ENCODE assay signal across 10 mouse cellular contexts in genomic region chr9:123123571-123124412, GRCm38 (mm10). TPM values are rescaled to one million over a fixed set of nuclear protein-coding genes. Genes with fewer than 3 reads are reported as not detected.
DNase-seq lines count a peak whose midpoint lies in the region; ATAC-seq and TF ChIP-seq lines count a peak whose summit lies in the region.
"Had no signal": no experiment of that assay in that cellular context is flagged by ENCODE, and none has a peak within 500 bp of the region (broad histone marks: within the 10 kb centered on the region; RNA-seq: fewer than 3 reads in every experiment).

No protein-coding gene starts in this region.

- 93% methylated on average over 6 of the region's 6 CpGs for WGBS in kidney, embryonic 16.5 days
- 45% methylated on average over 6 of the region's 6 CpGs for WGBS in large intestine, adult 2 months
- WGBS in midbrain, embryonic 11.5 days = 95% methylated on average over 6 of the region's 6 CpGs

- peaks cover 55% of the 10 kb centered on the region for H3K36me3 ChIP-seq in kidney, embryonic 16.5 days (ENCODE audit: insufficient read depth, low read length)
- H3K36me3 ChIP-seq in ES-Bruce4 (ENCODE audit: control insufficient read depth, insufficient read depth, low read length, poor library complexity, severe bottlenecking) = peaks cover 44% of the 10 kb centered on the region
- H3K36me3 ChIP-seq in midbrain, embryonic 11.5 days (ENCODE audit: control insufficient read depth, insufficient read depth, low read length) = peaks cover 27% of the 10 kb centered on the region; the same call in 1 of the 2 replicates

- TF ChIP-seq POLR2A in ES-Bruce4 (IDR thresholded peaks at IDR 0.05; ENCODE audit: insufficient read depth, low read length) = no peak

- no peak overlapping the region for H3K4me3 ChIP-seq in kidney, embryonic 16.5 days (ENCODE audit: low read length)
- no peak overlapping the region for H3K4me3 ChIP-seq in ES-Bruce4 (ENCODE audit: low read depth, low read length)
- no peak overlapping the region for H3K4me3 ChIP-seq in midbrain, embryonic 11.5 days (ENCODE audit: low read depth, low read length)
- H3K4me3 ChIP-seq: embryonic facial prominence, embryonic 12.5 days; limb, embryonic 12.5 days had no signal

- no peak overlapping the region for H3K27ac ChIP-seq in kidney, embryonic 16.5 days (ENCODE audit: low read length)
- no peak overlapping the region for H3K27ac ChIP-seq in ES-Bruce4 (ENCODE audit: insufficient read depth, low read length)
- H3K27ac ChIP-seq in midbrain, embryonic 11.5 days (ENCODE audit: low read depth, low read length) = no peak overlapping the region
- H3K27ac ChIP-seq: embryonic facial prominence, embryonic 12.5 days; limb, embryonic 12.5 days had no signal

- no peak overlapping the region for H3K9ac ChIP-seq in kidney, embryonic 16.5 days (replicated peaks; ENCODE audit: low read length)
- H3K9ac ChIP-seq in ES-Bruce4 (ENCODE audit: low read depth, poor library complexity, severe bottlenecking) = no peak overlapping the region
- H3K9ac ChIP-seq in midbrain, embryonic 11.5 days (ENCODE audit: low read length) = no peak overlapping the region
- H3K9ac ChIP-seq: embryonic facial prominence, embryonic 12.5 days; limb, embryonic 12.5 days had no signal

- TF ChIP-seq EP300 in ES-Bruce4 (IDR thresholded peaks at IDR 0.05; ENCODE audit: insufficient read depth, low read depth, low read length) = no peak

- H3K27me3 ChIP-seq in kidney, embryonic 16.5 days (ENCODE audit: insufficient read depth, low read length) = no peaks in the 10 kb centered on the region
- H3K27me3 ChIP-seq in ES-Bruce4 (ENCODE audit: control insufficient read depth, insufficient read depth, low read length, poor library complexity, severe bottlenecking) = no peaks in the 10 kb centered on the region
- H3K27me3 ChIP-seq in midbrain, embryonic 11.5 days (ENCODE audit: control insufficient read depth, insufficient read depth, low read length) = no peaks in the 10 kb centered on the region
- H3K27me3 ChIP-seq: embryonic facial prominence, embryonic 12.5 days; limb, embryonic 12.5 days had no signal

- no peaks in the 10 kb centered on the region for H3K4me1 ChIP-seq in kidney, embryonic 16.5 days (ENCODE audit: insufficient read depth, low read length)
- H3K4me1 ChIP-seq in ES-Bruce4 (ENCODE audit: control insufficient read depth, insufficient read depth, low read length) = no peaks in the 10 kb centered on the region
- no peaks in the 10 kb centered on the region for H3K4me1 ChIP-seq in midbrain, embryonic 11.5 days (ENCODE audit: control insufficient read depth, insufficient read depth, low read length)
- H3K4me1 ChIP-seq: embryonic facial prominence, embryonic 12.5 days; limb, embryonic 12.5 days had no signal

- DNase-seq in kidney, adult 9 months = peak; percentile 36
- peak; percentile 43 for DNase-seq in large intestine, adult 2 months (ENCODE audit: low read depth, low spot score)
- peak; percentile 17 for DNase-seq in retina, postnatal 1 day
- no peak for DNase-seq in midbrain, embryonic 11.5 days (ENCODE audit: low spot score, missing footprints)
- DNase-seq in right cerebral cortex, postnatal 4 days = no peak

- no peak overlapping the region for H3K4me2 ChIP-seq in kidney, embryonic 16.5 days (replicated peaks; ENCODE audit: low read depth, low read length)
- H3K4me2 ChIP-seq in midbrain, embryonic 11.5 days = no peak overlapping the region
- H3K4me2 ChIP-seq: embryonic facial prominence, embryonic 12.5 days; limb, embryonic 12.5 days had no signal

- TF ChIP-seq CTCF in ES-Bruce4 (IDR thresholded peaks at IDR 0.05; ENCODE audit: low read depth, low read length) = peak; percentile 66

- H3K9me3 ChIP-seq in kidney, embryonic 16.5 days (ENCODE audit: low read length) = no peaks in the 10 kb centered on the region
- H3K9me3 ChIP-seq in ES-Bruce4 (replicated peaks; ENCODE audit: control insufficient read depth, insufficient read depth, low read length, poor library complexity, severe bottlenecking) = no peaks in the 10 kb centered on the region
- H3K9me3 ChIP-seq in midbrain, embryonic 11.5 days (ENCODE audit: control insufficient read depth, low read length) = no peaks in the 10 kb centered on the region
- H3K9me3 ChIP-seq: embryonic facial prominence, embryonic 12.5 days; limb, embryonic 12.5 days had no signal

- ATAC-seq in kidney, embryonic 16.5 days (ENCODE audit: low FRiP score, low TSS enrichment) = no peak
- ATAC-seq in common myeloid progenitor, adult 5-6 weeks (replicated peaks; ENCODE audit: low read depth, poor library complexity, severe bottlenecking) = peak; percentile 60; the same call in 1 of the 2 replicates
- no peak for ATAC-seq in midbrain, embryonic 11.5 days (ENCODE audit: low FRiP score)

RNA-seq across cellular contexts. Expression of gene Exosc7, which starts 10.8 kb away (rescaled TPM):
- 133 and 137 TPM in 2 replicates for polyA plus RNA-seq in kidney, embryonic 16.5 days (2015; fragmentation: Nextera tagmentation; extraction: Ambion mirVana)
- polyA plus RNA-seq in ES-Bruce4 (2011; ENCODE audit: insufficient read depth, insufficient read length, low read depth, missing spikeins) = 74.7 and 75.4 TPM in 2 replicates
- 104 and 108 TPM in 2 replicates for total RNA-seq in common myeloid progenitor, adult 5-6 weeks (2017)
- 28.9 and 33.2 TPM in 2 replicates for polyA plus RNA-seq in large intestine, adult 2 months (2012; rRNA removed)
- 115 and 129 TPM in 2 replicates for polyA plus RNA-seq in midbrain, embryonic 11.5 days (2014; fragmentation: Nextera tagmentation; extraction: Ambion mirVana)

RNA-seq across cellular contexts. Expression of gene Zdhhc3, which starts 10.8 kb away (rescaled TPM):
- polyA plus RNA-seq in kidney, embryonic 16.5 days (2015; fragmentation: Nextera tagmentation; extraction: Ambion mirVana) = 69.8 and 73.4 TPM in 2 replicates
- polyA plus RNA-seq in ES-Bruce4 (2011; ENCODE audit: insufficient read depth, insufficient read length, low read depth, missing spikeins) = 48.2 and 51.2 TPM in 2 replicates
- 43.1 and 45.2 TPM in 2 replicates for total RNA-seq in common myeloid progenitor, adult 5-6 weeks (2017)
- polyA plus RNA-seq in large intestine, adult 2 months (2012; rRNA removed) = 89.6 and 152 TPM in 2 replicates
- polyA plus RNA-seq in midbrain, embryonic 11.5 days (2014; fragmentation: Nextera tagmentation; extraction: Ambion mirVana) = 60.3 and 68.4 TPM in 2 replicates

RNA-seq across cellular contexts. Expression of gene Clec3b, which starts 27.0 kb away (rescaled TPM):
- 0.70 and 0.77 TPM in 2 replicates for polyA plus RNA-seq in kidney, embryonic 16.5 days (2015; fragmentation: Nextera tagmentation; extraction: Ambion mirVana)
- polyA plus RNA-seq in ES-Bruce4 (2011; ENCODE audit: insufficient read depth, insufficient read length, low read depth, missing spikeins) = not detected in 2 replicates
- total RNA-seq in common myeloid progenitor, adult 5-6 weeks (2017) = 2.1 TPM in 1 of 2 replicates, not detected in the other
- 38.1 and 51.1 TPM in 2 replicates for polyA plus RNA-seq in large intestine, adult 2 months (2012; rRNA removed)
- not detected in 2 replicates for polyA plus RNA-seq in midbrain, embryonic 11.5 days (2014; fragmentation: Nextera tagmentation; extraction: Ambion mirVana)
- polyA plus RNA-seq: limb, embryonic 12.5 days had no signal

Comparison
In these comparisons a context has a peak if more than half of its experiments do, and no peak if none do; other contexts are left out.
1. DNase-seq: peak in kidney, adult 9 months (single experiment), large intestine, adult 2 months (single experiment) and retina, postnatal 1 day (single experiment); none in midbrain, embryonic 11.5 days (single experiment) and right cerebral cortex, postnatal 4 days (single experiment).
2. RNA of gene Clec3b, which starts 27.0 kb away (polyA plus RNA-seq): 38.1 to 51.1 TPM in large intestine, adult 2 months; 0.70 to 0.77 TPM in kidney, embryonic 16.5 days, not detected in ES-Bruce4 and not detected in midbrain, embryonic 11.5 days; every median in the first group is over 10 times any median in the second.